Mouse (Mus musculus) urinary bladder, adult 2 months (tissue): ENCODE measurements around the gene Hspb11. TPM values are rescaled to one million over a fixed set of nuclear protein-coding genes. Genes with fewer than 3 reads are reported as not detected.

ENCODE experiments used
- DNase-seq: peaks from one replicate; pipeline ENCODE4 v3.0.0; 2022; ENCODE audit warnings: low spot score
- polyA plus RNA-seq: library from polyadenylated mRNA; depleted of rRNA; stranded (reverse); fragments of >200 nt; gene quantifications from 2 replicates; pipeline ENCODE4 v1.2.3, GENCODE M21; 2012; rRNA removed

Gene Hspb11
- polyA plus RNA-seq, 1 experiment, result 22.0 TPM

GRCm38 (mm10) chr4:107313690-107314478, 60.5 kb downstream of the Hspb11 start, which contains the start of gene Yipf1:
Yipf1 (plus strand) TSS chr4:107314363.
- peak; percentile 72 for DNase-seq

- no peak for DNase-seq
These were observed 61.0 kb downstream of the Hspb11 start for GRCm38 (mm10) chr4:107314479-107314805.

GRCm38 (mm10) chr4:107318646-107319045, 65.3 kb downstream of the Hspb11 start:
- DNase-seq, result no peak

GRCm38 (mm10) chr4:107321041-107321440, 67.6 kb downstream of the Hspb11 start:
- DNase-seq, result no peak

GRCm38 (mm10) chr4:107323113-107323512, 69.7 kb downstream of the Hspb11 start:
- no peak for DNase-seq

GRCm38 (mm10) chr4:107328530-107328929, 75.1 kb downstream of the Hspb11 start:
- no peak for DNase-seq

Other genes starting within 250 kb of the Hspb11 start
- gene Mrpl37, start 186.7 kb upstream of the Hspb11 start, polyA plus RNA-seq, result 60.0 and 64.9 TPM in 2 replicates
- 13.8 and 18.0 TPM in 2 replicates for gene Cyb5rl, start 186.6 kb upstream of the Hspb11 start, polyA plus RNA-seq
- gene Cdcp2, start 156.7 kb upstream of the Hspb11 start, polyA plus RNA-seq, result not detected in 2 replicates
- 287 and 337 TPM in 2 replicates for gene Tmem59, start 75.2 kb upstream of the Hspb11 start, polyA plus RNA-seq
- 12.9 and 15.3 TPM in 2 replicates for gene Tceanc2, start 74.5 kb upstream of the Hspb11 start, polyA plus RNA-seq
- 0.12 and 0.21 TPM in 2 replicates for gene Ldlrad1, start 44.4 kb upstream of the Hspb11 start, polyA plus RNA-seq
- gene Lrrc42, start 61 bp upstream of the Hspb11 start, polyA plus RNA-seq, result 20.9 and 23.7 TPM in 2 replicates
- gene Dio1, start 53.6 kb downstream of the Hspb11 start, polyA plus RNA-seq, result not detected in 2 replicates
- 50.4 and 60.1 TPM in 2 replicates for gene Yipf1, start 60.8 kb downstream of the Hspb11 start, polyA plus RNA-seq
- gene Ndc1, start 114.2 kb downstream of the Hspb11 start, polyA plus RNA-seq, result 5.2 and 5.6 TPM in 2 replicates
- gene Glis1, start 181.0 kb downstream of the Hspb11 start, polyA plus RNA-seq, result 0.12 and 0.43 TPM in 2 replicates